Mouse (Mus musculus): Measurements from ENCODE around the gene Slc9a6.

Gene Slc9a6

GRCm38 (mm10) chrX:56609623-56610317 is at the start of gene Slc9a6:
Slc9a6 (plus strand) TSS chrX:56609757.
- in situ Hi-C loops (cut with MboI; ENCODE audit: unreplicated experiment in 2 of 2) = no loop called here

- in situ Hi-C loops (cut with MboI; ENCODE audit: unreplicated experiment in 2 of 2) = loop anchor here (5.0 kb wide), 1 partner anchor 220 kb away; no protein-coding TSS in a partner anchor
These were observed 37.1 kb upstream of the Slc9a6 start for GRCm38 (mm10) chrX:56572465-56572864.

GRCm38 (mm10) chrX:56578200-56578599 is 31.4 kb upstream of the Slc9a6 start:
- in situ Hi-C loops (cut with MboI; ENCODE audit: unreplicated experiment in 2 of 2) = loop anchor here (25.0 kb wide), 1 partner anchor 484 kb away; the partner anchor contains the start of gene Htatsf1 (in 2 of the 2)

- in situ Hi-C loops (cut with MboI; ENCODE audit: unreplicated experiment in 2 of 2) = loop anchor here (10.0 to 25.0 kb wide), 2 partner anchors 47 to 465 kb away; partner anchors contain the start of gene Htatsf1 (in 2 of the 2)
These were observed 12.2 kb upstream of the Slc9a6 start for GRCm38 (mm10) chrX:56597219-56597886.

- in situ Hi-C loops (cut with MboI; ENCODE audit: unreplicated experiment in 2 of 2) = loop anchor here (10.0 to 25.0 kb wide), 2 partner anchors 47 to 464 kb away; partner anchors contain the start of gene Htatsf1 (in 2 of the 2)
These were observed 11.5 kb upstream of the Slc9a6 start, which contains the start of gene Mmgt1 for GRCm38 (mm10) chrX:56597887-56598640. Mmgt1 (minus strand) TSS chrX:56598069.

GRCm38 (mm10) chrX:56606536-56606935 is 3.0 kb upstream of the Slc9a6 start:
- in situ Hi-C loops (cut with MboI; ENCODE audit: unreplicated experiment in 2 of 2) = no loop called here

- in situ Hi-C loops (cut with MboI; ENCODE audit: unreplicated experiment in 2 of 2) = no loop called here
These were observed 2.4 kb upstream of the Slc9a6 start for GRCm38 (mm10) chrX:56607032-56607710.

- in situ Hi-C loops (cut with MboI; ENCODE audit: unreplicated experiment in 2 of 2) = no loop called here
These were observed 303 bp upstream of the Slc9a6 start for GRCm38 (mm10) chrX:56609285-56609622.

GRCm38 (mm10) chrX:56610318-56610694 is 749 bp downstream of the Slc9a6 start:
- in situ Hi-C loops (cut with MboI; ENCODE audit: unreplicated experiment in 2 of 2) = no loop called here

GRCm38 (mm10) chrX:56615236-56615635 is 5.7 kb downstream of the Slc9a6 start:
- in situ Hi-C loops (cut with MboI; ENCODE audit: unreplicated experiment in 2 of 2) = no loop called here

- in situ Hi-C loops (cut with MboI; ENCODE audit: unreplicated experiment in 2 of 2) = loop anchor here in 1 of 2 experiments (25.0 kb wide), 1 partner anchor 751 kb away; the partner anchor contains the start of gene Rbmx
These were observed 26.6 kb downstream of the Slc9a6 start for GRCm38 (mm10) chrX:56636185-56636584.

- in situ Hi-C loops (cut with MboI; ENCODE audit: unreplicated experiment in 2 of 2) = loop anchor here (10.0 to 25.0 kb wide), 3 partner anchors 45 to 747 kb away; partner anchors contain the start of genes Mmgt1 (in 1 of the 2) and Rbmx (in 1 of the 2)
These were observed 30.5 kb downstream of the Slc9a6 start for GRCm38 (mm10) chrX:56640066-56640465.

GRCm38 (mm10) chrX:56649549-56650354 is 40.2 kb downstream of the Slc9a6 start:
- in situ Hi-C loops (cut with MboI; ENCODE audit: unreplicated experiment in 2 of 2) = loop anchor here (5.0 to 25.0 kb wide), 4 partner anchors 55 to 738 kb away; partner anchors contain the start of genes Mmgt1 (in 1 of the 2) and Rbmx (in 1 of the 2)

GRCm38 (mm10) chrX:56650355-56650652 is 40.7 kb downstream of the Slc9a6 start:
- in situ Hi-C loops (cut with MboI; ENCODE audit: unreplicated experiment in 2 of 2) = no loop called here

- in situ Hi-C loops (cut with MboI; ENCODE audit: unreplicated experiment in 2 of 2) = no loop called here
These were observed 41.3 kb downstream of the Slc9a6 start for GRCm38 (mm10) chrX:56650885-56651284.

GRCm38 (mm10) chrX:56651738-56652137 is 42.2 kb downstream of the Slc9a6 start:
- in situ Hi-C loops (cut with MboI; ENCODE audit: unreplicated experiment in 2 of 2) = no loop called here

- in situ Hi-C loops (cut with MboI; ENCODE audit: unreplicated experiment in 2 of 2) = no loop called here
These were observed 46.1 kb downstream of the Slc9a6 start for GRCm38 (mm10) chrX:56655686-56656085.

GRCm38 (mm10) chrX:56659286-56659685 is 49.7 kb downstream of the Slc9a6 start:
- in situ Hi-C loops (cut with MboI; ENCODE audit: unreplicated experiment in 2 of 2) = no loop called here

GRCm38 (mm10) chrX:56661143-56661542 is 51.6 kb downstream of the Slc9a6 start:
- in situ Hi-C loops (cut with MboI; ENCODE audit: unreplicated experiment in 2 of 2) = no loop called here

GRCm38 (mm10) chrX:56662316-56662715 is 52.8 kb downstream of the Slc9a6 start:
- in situ Hi-C loops (cut with MboI; ENCODE audit: unreplicated experiment in 2 of 2) = no loop called here
